14 mouse cellular contexts compared by ENCODE assay signal in genomic region chr1:82571758-82572157, GRCm38 (mm10). TPM values are rescaled to one million over a fixed set of nuclear protein-coding genes. Genes with fewer than 3 reads are reported as not detected.
DNase-seq lines count a peak whose midpoint lies in the region; ATAC-seq and TF ChIP-seq lines count a peak whose summit lies in the region.
"Had no signal": no experiment of that assay in that cellular context is flagged by ENCODE, and none has a peak within 500 bp of the region (broad histone marks: within the 10 kb centered on the region; RNA-seq: fewer than 3 reads in every experiment).

No protein-coding gene starts in this region.

- intact Hi-C loops in left cerebral cortex, adult 2 months (cut with DNase I) = no loop called here
- intact Hi-C loops in left cerebral cortex, postnatal 10 days (cut with DNase I) = no loop called here

- H3K9ac ChIP-seq in limb, embryonic 11.5 days (ENCODE audit: low read length) = no peak overlapping the region
- H3K9ac ChIP-seq: limb, embryonic 15.5 days; stomach, embryonic 15.5 days had no signal

- peak; percentile 47 for TF ChIP-seq CTCF in left cerebral cortex, adult 2 months (IDR thresholded peaks at IDR 0.05)

- no peaks in the 10 kb centered on the region for H3K9me3 ChIP-seq in limb, embryonic 11.5 days (ENCODE audit: control insufficient read depth, low read length)
- H3K9me3 ChIP-seq: heart, embryonic 10.5 days; limb, embryonic 15.5 days; stomach, embryonic 15.5 days had no signal

- no peaks in the 10 kb centered on the region for H3K36me3 ChIP-seq in limb, embryonic 11.5 days (ENCODE audit: control insufficient read depth, insufficient read depth, low read length)
- H3K36me3 ChIP-seq: heart, embryonic 10.5 days; limb, embryonic 15.5 days; stomach, embryonic 15.5 days had no signal

- DNase-seq in cerebellum, postnatal 14 days = peak; percentile 13 to 24
- DNase-seq in cerebellum, adult 18-20 months = no peak
- no peak for DNase-seq in left cerebral cortex, adult 2 months (ENCODE audit: extremely low spot score in 1 of 2, low spot score in 2 of 2)
- DNase-seq in left cerebral cortex, postnatal 10 days (ENCODE audit: extremely low spot score in 1 of 2, low spot score in 2 of 2) = no peak
- peak; percentile 20 for DNase-seq in NIH3T3 (ENCODE audit: low read depth)
- peak; percentile 35 for DNase-seq in limb, embryonic 11.5 days (ENCODE audit: low spot score)
- no peak for DNase-seq in left cerebral cortex, adult 9 months (ENCODE audit: low spot score in 2 of 2)
- DNase-seq: cerebellum, adult 2 months had no signal

- WGBS in limb, embryonic 11.5 days = 68% methylated on average over 1 of the region's 1 CpGs

- ATAC-seq in limb, embryonic 11.5 days (ENCODE audit: insufficient number of reproducible peaks, low FRiP score, low TSS enrichment, low read depth) = no peak
- no peak for ATAC-seq in erythroblast, adult 5-6 weeks (replicated peaks; ENCODE audit: low FRiP score, poor library complexity, severe bottlenecking)
- ATAC-seq: CD4-positive, CD25-positive, alpha-beta regulatory T cell, adult 4 months; midbrain, embryonic 16.5 days had no signal

- no peak overlapping the region for H3K4me3 ChIP-seq in left cerebral cortex, adult 2 months
- H3K4me3 ChIP-seq in limb, embryonic 11.5 days (ENCODE audit: low read depth, low read length) = no peak overlapping the region
- H3K4me3 ChIP-seq: heart, embryonic 10.5 days; limb, embryonic 15.5 days; stomach, embryonic 15.5 days had no signal

- no peaks in the 10 kb centered on the region for H3K4me1 ChIP-seq in limb, embryonic 11.5 days (ENCODE audit: control insufficient read depth, insufficient read depth, low read length)
- H3K4me1 ChIP-seq: heart, embryonic 10.5 days; limb, embryonic 15.5 days; stomach, embryonic 15.5 days had no signal

- no peak overlapping the region for H3K4me2 ChIP-seq in limb, embryonic 11.5 days (ENCODE audit: low read depth, severe bottlenecking)
- H3K4me2 ChIP-seq: limb, embryonic 15.5 days; stomach, embryonic 15.5 days had no signal

- no peaks in the 10 kb centered on the region for H3K27me3 ChIP-seq in limb, embryonic 11.5 days (ENCODE audit: control insufficient read depth, insufficient read depth, low read length)
- H3K27me3 ChIP-seq: limb, embryonic 15.5 days; stomach, embryonic 15.5 days had no signal

- H3K27ac ChIP-seq in left cerebral cortex, adult 2 months = no peak overlapping the region
- H3K27ac ChIP-seq in limb, embryonic 11.5 days (replicated peaks; ENCODE audit: low read depth, low read length) = no peak overlapping the region
- H3K27ac ChIP-seq: heart, embryonic 10.5 days; limb, embryonic 15.5 days; stomach, embryonic 15.5 days had no signal

RNA-seq across cellular contexts. Expression of gene Col4a4, which starts 14.9 kb away (rescaled TPM):
- total RNA-seq in left cerebral cortex, adult 2 months (2021) = 1 to 10 TPM; 2.5 to 2.9 TPM
- total RNA-seq in left cerebral cortex, postnatal 10 days (2021) = 1 to 10 TPM; 4.8 to 4.9 TPM
- polyA plus RNA-seq in limb, embryonic 11.5 days (2014; fragmentation: Nextera tagmentation; extraction: Ambion mirVana) = 0.03 and 0.10 TPM in 2 replicates
- not detected in 2 replicates for total RNA-seq in erythroblast, adult 5-6 weeks (2015; ENCODE audit: low replicate concordance)
- total RNA-seq in erythroblast, adult 5-6 weeks (2017; ENCODE audit: low replicate concordance) = 0.09 TPM in 1 of 2 replicates, not detected in the other

RNA-seq across cellular contexts. Expression of gene Col4a3, which starts 15.0 kb away (rescaled TPM):
- under 1 TPM; 0.75 to 0.86 TPM for total RNA-seq in left cerebral cortex, adult 2 months (2021)
- total RNA-seq in left cerebral cortex, postnatal 10 days (2021) = 1 to 10 TPM; 1.1 TPM
- polyA plus RNA-seq in limb, embryonic 11.5 days (2014; fragmentation: Nextera tagmentation; extraction: Ambion mirVana) = 0.03 and 0.06 TPM in 2 replicates
- not detected in 2 replicates for total RNA-seq in erythroblast, adult 5-6 weeks (2015; ENCODE audit: low replicate concordance)
- total RNA-seq in erythroblast, adult 5-6 weeks (2017; ENCODE audit: low replicate concordance) = not detected in 2 replicates
- polyA plus RNA-seq: CD4-positive, CD25-positive, alpha-beta regulatory T cell, adult 4 months had no signal

Comparison
In these comparisons a context has a peak if more than half of its experiments do, and no peak if none do; other contexts are left out.
1. DNase-seq: peak in cerebellum, postnatal 14 days (2 of 2), NIH3T3 (single experiment) and limb, embryonic 11.5 days (single experiment); none in cerebellum, adult 18-20 months (0 of 2), left cerebral cortex, adult 2 months (0 of 2), left cerebral cortex, postnatal 10 days (0 of 2) and left cerebral cortex, adult 9 months (0 of 2).